In genomic region chr3:89090694-89091655, GRCm38 (mm10) we compare ENCODE assay signal across 1 mouse cellular context.
TF ChIP-seq lines count a peak whose summit lies in the region.

No protein-coding gene starts in this region.

TF ChIP-seq in CH12.LX, 34 proteins besides CTCF, POLR2A, EP300 and RAD21 (continued from another document):
- peak; percentile 26; the same call in 1 of the 2 replicates for TF ChIP-seq HCFC1 (IDR thresholded peaks at IDR 0.05; ENCODE audit: low read depth, low read length)
